Mouse (Mus musculus): ENCODE measurements at regions not wholly inside any gene's neighbourhood (a gene's known extent, or its start where the extent isn't known, plus 50 kb on each side); places are given as distances from the start of the nearest gene placed in this dataset.

DNA sequence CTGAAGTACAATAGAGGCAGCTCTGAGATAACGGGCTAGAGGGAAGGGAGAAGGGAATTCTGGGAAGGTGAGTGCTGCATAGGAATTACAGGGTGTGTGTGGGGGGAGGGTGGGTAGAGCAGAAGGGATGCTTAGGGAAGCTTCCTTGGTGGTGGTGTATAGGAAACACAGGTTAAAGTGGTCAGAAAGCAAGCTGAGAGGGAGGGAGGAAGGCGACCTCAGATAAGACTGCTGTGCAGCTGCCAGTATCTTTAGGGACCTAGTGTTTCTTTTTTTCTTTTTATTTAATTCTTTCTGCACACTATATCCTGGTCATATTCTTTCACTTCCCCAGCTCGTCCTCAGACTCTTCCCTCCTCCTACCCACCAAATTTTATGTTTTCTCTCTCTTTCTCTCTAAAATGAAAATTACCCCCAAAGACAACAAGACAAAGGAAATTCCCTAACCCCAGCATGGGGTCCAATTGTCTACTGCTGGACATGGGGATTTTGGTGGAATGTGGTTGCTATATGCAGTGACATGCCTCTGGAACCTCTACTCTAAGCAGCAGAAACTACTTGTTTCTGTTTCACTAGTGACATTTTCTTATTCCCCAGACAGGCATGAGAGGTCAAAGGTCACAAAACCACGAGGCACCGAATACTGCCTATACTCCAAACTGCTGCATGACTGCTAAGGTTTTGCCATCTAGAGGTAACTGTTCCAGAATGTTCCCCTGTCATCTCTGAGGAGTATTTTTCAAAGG, 835.8 kb upstream of the Lrrc6 start:
- no peaks in the 10 kb centered on the region for H3K36me3 ChIP-seq (ENCODE audit: control insufficient read depth, insufficient read depth, low read length)
- no peaks in the 10 kb centered on the region for H3K4me1 ChIP-seq (ENCODE audit: control insufficient read depth, insufficient read depth, low read length)
- H3K9me3 ChIP-seq (ENCODE audit: control insufficient read depth, low read length): no peaks in the 10 kb centered on the region
- no peak overlapping the region for H3K27ac ChIP-seq (ENCODE audit: low read length)
- no peak overlapping the region for H3K4me2 ChIP-seq (ENCODE audit: low read depth, low read length)
- 0 out of 2 replicates have a peak, but pooled peaks have one; percentile 46 for ATAC-seq
- H3K27me3 ChIP-seq (replicated peaks; ENCODE audit: control insufficient read depth, insufficient read depth, low read length): no peaks in the 10 kb centered on the region
- no peak overlapping the region for H3K4me3 ChIP-seq (ENCODE audit: low read length)
- no peak overlapping the region for H3K9ac ChIP-seq (ENCODE audit: low read depth, low read length)
- WGBS: 56% methylated on average over 5 of the region's 5 CpGs

DNA sequence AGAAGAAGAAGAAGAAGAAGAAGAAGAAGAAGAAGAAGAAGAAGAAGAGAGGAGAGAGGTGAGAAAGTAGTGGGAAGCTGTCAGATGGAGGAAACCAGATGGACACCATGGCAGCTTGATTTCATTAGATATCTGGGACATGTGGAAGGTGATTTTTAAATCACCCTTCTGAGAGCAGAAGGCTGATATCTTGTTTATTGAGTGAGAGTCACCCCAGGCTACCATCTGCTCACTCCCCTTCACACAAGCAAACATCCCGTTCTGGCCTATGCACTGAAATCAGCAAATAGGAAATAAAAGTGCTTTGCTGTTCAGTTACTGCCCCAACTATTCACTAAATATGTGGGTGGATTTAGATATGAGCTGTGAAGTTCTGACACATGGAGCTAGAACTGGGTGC, 831.8 kb upstream of the Lrrc6 start:
- Histone ChIP-seq H3K4me1 (ENCODE audit: control insufficient read depth, insufficient read depth, low read length) (no peaks in the 10 kb centered on the region), H3K27me3 (replicated peaks; ENCODE audit: control insufficient read depth, insufficient read depth, low read length) (no peaks in the 10 kb centered on the region), H3K4me2 (ENCODE audit: low read depth, low read length) (no peak overlapping the region), H3K9ac (ENCODE audit: low read depth, low read length) (no peak overlapping the region), H3K4me3 (ENCODE audit: low read length) (no peak overlapping the region), H3K9me3 (ENCODE audit: control insufficient read depth, low read length) (no peaks in the 10 kb centered on the region), H3K36me3 (ENCODE audit: control insufficient read depth, insufficient read depth, low read length) (no peaks in the 10 kb centered on the region), H3K27ac (ENCODE audit: low read length) (no peak overlapping the region)
- WGBS: 61% methylated on average over 1 of the region's 1 CpGs
- ATAC-seq: no peak

DNA sequence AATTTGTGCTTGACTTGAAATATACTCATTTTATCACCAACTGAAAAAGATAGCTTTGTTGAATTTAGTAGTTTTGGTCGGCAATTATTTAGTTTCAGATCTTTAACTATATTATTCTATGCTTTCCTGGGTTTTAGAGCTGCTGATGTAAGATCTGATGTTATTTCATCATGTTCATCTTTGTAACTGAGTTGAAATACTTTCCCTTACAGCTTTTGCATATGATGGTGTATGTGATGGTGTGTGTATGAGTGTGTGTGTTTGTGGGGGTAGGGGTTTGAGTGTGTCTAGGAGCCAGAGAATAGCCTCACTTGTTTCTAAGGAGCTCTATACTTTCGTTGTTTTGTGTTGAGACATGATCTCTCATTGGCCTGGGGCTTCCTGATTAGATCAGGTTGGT, 819.6 kb upstream of the Lrrc6 start:
- H3K9ac ChIP-seq (ENCODE audit: low read depth, low read length): no peak overlapping the region
- 81% methylated on average over 2 of the region's 2 CpGs for WGBS
- no peak for ATAC-seq

DNA sequence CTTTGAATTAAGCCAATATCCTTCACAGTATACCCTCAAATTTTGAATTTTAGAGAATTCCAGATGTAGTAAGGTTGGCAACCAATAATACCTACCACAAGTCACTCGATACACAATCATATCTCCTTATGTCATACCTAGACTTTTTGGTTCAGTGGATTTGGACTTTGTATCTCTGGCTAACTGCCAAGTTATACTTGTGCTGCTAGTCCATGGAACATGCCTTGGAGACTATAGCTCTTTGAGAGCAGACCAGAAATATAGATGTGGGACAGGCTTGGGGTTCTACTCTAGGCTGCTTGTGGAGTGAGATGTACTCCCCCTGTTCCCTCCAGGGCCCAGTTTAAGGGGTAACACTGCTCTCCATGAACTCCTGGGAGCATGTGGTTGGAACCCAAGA, 814.5 kb upstream of the Lrrc6 start:
- no peaks in the 10 kb centered on the region for H3K9me3 ChIP-seq (ENCODE audit: control insufficient read depth, low read length)
- no peak overlapping the region for H3K4me2 ChIP-seq (ENCODE audit: low read depth, low read length)
- 77% methylated on average over 1 of the region's 1 CpGs for WGBS
- no peak overlapping the region for H3K4me3 ChIP-seq (ENCODE audit: low read length)
- no peaks in the 10 kb centered on the region for H3K27me3 ChIP-seq (replicated peaks; ENCODE audit: control insufficient read depth, insufficient read depth, low read length)
- no peaks in the 10 kb centered on the region for H3K36me3 ChIP-seq (ENCODE audit: control insufficient read depth, insufficient read depth, low read length)
- H3K27ac ChIP-seq (ENCODE audit: low read length): no peak overlapping the region
- no peaks in the 10 kb centered on the region for H3K4me1 ChIP-seq (ENCODE audit: control insufficient read depth, insufficient read depth, low read length)
- H3K9ac ChIP-seq (ENCODE audit: low read depth, low read length): no peak overlapping the region
- peak; percentile 65 for ATAC-seq

More for the DNA sequence above, 819.6 kb upstream of the Lrrc6 start:
- H3K27ac ChIP-seq (ENCODE audit: low read length): no peak overlapping the region
- H3K9me3 ChIP-seq (ENCODE audit: control insufficient read depth, low read length): no peaks in the 10 kb centered on the region
- no peaks in the 10 kb centered on the region for H3K27me3 ChIP-seq (replicated peaks; ENCODE audit: control insufficient read depth, insufficient read depth, low read length)
- no peak overlapping the region for H3K4me2 ChIP-seq (ENCODE audit: low read depth, low read length)
- no peaks in the 10 kb centered on the region for H3K36me3 ChIP-seq (ENCODE audit: control insufficient read depth, insufficient read depth, low read length)
- no peaks in the 10 kb centered on the region for H3K4me1 ChIP-seq (ENCODE audit: control insufficient read depth, insufficient read depth, low read length)
- no peak overlapping the region for H3K4me3 ChIP-seq (ENCODE audit: low read length)

DNA sequence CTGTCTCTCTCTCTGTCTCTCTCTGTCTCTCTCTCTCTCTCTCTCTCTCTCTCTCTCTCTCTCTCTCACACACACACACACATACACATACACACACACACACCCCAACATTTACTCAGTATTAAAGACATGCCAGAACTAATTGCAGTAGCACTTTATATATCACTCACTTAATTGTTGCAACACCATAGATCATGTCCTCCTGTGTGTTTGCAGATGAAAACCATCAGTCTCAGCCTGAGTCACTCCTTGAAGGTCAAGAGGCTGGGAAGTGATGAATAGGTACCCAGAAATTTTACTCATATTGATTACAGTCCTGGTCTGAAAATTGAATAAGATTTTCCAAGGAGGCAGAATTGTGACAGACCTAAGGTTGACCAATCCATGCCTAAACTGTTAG, 812.9 kb upstream of the Lrrc6 start:
- ATAC-seq: no peak
- no peaks in the 10 kb centered on the region for H3K4me1 ChIP-seq (ENCODE audit: control insufficient read depth, insufficient read depth, low read length)
- H3K27ac ChIP-seq (ENCODE audit: low read length): no peak overlapping the region
- no peak overlapping the region for H3K9ac ChIP-seq (ENCODE audit: low read depth, low read length)
- no peaks in the 10 kb centered on the region for H3K27me3 ChIP-seq (replicated peaks; ENCODE audit: control insufficient read depth, insufficient read depth, low read length)
- H3K9me3 ChIP-seq (ENCODE audit: control insufficient read depth, low read length): no peaks in the 10 kb centered on the region
- no peaks in the 10 kb centered on the region for H3K36me3 ChIP-seq (ENCODE audit: control insufficient read depth, insufficient read depth, low read length)
- no peak overlapping the region for H3K4me2 ChIP-seq (ENCODE audit: low read depth, low read length)
- no peak overlapping the region for H3K4me3 ChIP-seq (ENCODE audit: low read length)

DNA sequence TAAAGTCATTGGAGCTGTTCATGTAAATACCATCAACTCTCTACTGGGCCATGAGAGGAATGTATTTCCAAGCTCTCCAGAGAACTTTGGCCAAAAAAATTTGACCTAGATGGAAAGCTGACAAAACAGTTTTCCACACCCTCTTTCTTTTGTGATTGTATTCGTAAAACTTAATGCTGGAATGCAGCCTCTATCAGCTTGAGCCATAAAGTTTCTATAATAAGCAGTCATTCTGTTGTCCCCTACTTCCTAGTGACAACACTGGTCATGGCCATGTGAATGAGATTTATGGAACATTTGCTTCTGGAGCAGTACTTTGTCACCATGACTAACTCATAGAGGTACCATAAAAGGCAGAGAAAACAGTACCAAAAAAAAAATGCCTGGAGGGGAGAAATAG, 805.0 kb upstream of the Lrrc6 start:
- Histone ChIP-seq H3K9ac (ENCODE audit: low read depth, low read length) (no peak overlapping the region), H3K36me3 (ENCODE audit: control insufficient read depth, insufficient read depth, low read length) (no peaks in the 10 kb centered on the region), H3K9me3 (ENCODE audit: control insufficient read depth, low read length) (no peaks in the 10 kb centered on the region), H3K4me1 (ENCODE audit: control insufficient read depth, insufficient read depth, low read length) (no peaks in the 10 kb centered on the region), H3K4me3 (ENCODE audit: low read length) (no peak overlapping the region), H3K27me3 (replicated peaks; ENCODE audit: control insufficient read depth, insufficient read depth, low read length) (no peaks in the 10 kb centered on the region), H3K27ac (ENCODE audit: low read length) (no peak overlapping the region), H3K4me2 (ENCODE audit: low read depth, low read length) (no peak overlapping the region)
- peak; percentile 56 for ATAC-seq
- WGBS: 32% methylated on average over 1 of the region's 1 CpGs

DNA sequence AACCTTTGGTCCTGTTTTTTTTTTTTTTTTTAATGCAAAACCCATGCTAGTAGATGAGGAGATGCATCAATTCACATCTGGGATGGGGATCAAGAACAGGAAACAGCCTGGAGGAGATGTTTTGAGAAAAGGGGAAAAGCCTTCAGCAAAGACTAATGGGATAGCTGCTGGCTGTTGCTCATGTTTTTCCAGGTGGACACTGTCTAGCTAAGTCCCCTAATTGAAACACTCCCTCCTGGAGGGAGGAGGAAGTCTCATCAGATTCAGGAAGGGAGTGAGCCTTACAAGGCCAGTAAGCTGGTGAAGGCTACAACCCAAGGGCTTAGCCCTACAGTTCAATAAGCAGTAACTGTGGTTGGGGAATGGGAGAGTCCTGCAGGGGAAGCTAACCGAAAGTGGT, 803.1 kb upstream of the Lrrc6 start:
- no peak for ATAC-seq
- H3K4me3 ChIP-seq (ENCODE audit: low read length): no peak overlapping the region
- H3K4me1 ChIP-seq (ENCODE audit: control insufficient read depth, insufficient read depth, low read length): no peaks in the 10 kb centered on the region
- H3K9me3 ChIP-seq (ENCODE audit: control insufficient read depth, low read length): no peaks in the 10 kb centered on the region
- no peaks in the 10 kb centered on the region for H3K27me3 ChIP-seq (replicated peaks; ENCODE audit: control insufficient read depth, insufficient read depth, low read length)
- WGBS: 62% methylated on average over 1 of the region's 1 CpGs
- no peak overlapping the region for H3K9ac ChIP-seq (ENCODE audit: low read depth, low read length)
- H3K36me3 ChIP-seq (ENCODE audit: control insufficient read depth, insufficient read depth, low read length): no peaks in the 10 kb centered on the region
- no peak overlapping the region for H3K4me2 ChIP-seq (ENCODE audit: low read depth, low read length)
- H3K27ac ChIP-seq (ENCODE audit: low read length): no peak overlapping the region

DNA sequence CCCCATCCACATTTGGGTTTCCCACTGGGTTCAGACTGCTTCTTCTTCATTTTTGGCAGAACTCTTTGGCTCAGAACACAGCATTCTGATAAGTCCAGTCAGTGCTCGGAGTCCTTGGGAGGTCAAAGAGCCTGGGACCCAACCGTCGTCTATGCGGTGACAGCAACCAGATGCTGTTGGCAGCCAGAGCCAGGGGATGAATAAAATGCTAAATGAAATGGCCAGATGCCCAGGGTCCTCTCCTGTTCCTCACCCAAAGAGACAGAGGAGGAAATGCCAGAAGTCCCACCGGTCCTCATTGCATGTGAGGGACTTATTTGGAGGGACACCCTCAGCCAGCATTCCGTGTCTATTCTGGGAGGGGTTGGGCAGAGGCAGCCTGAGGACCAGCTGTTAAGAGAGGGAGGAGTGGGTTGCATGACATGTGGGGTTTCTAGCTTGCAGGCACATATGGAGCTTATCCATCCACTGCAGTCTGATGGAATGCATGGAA, 801.2 kb upstream of the Lrrc6 start:
- peak; percentile 79 for ATAC-seq
- no peak overlapping the region for H3K4me2 ChIP-seq (ENCODE audit: low read depth, low read length)

DNA sequence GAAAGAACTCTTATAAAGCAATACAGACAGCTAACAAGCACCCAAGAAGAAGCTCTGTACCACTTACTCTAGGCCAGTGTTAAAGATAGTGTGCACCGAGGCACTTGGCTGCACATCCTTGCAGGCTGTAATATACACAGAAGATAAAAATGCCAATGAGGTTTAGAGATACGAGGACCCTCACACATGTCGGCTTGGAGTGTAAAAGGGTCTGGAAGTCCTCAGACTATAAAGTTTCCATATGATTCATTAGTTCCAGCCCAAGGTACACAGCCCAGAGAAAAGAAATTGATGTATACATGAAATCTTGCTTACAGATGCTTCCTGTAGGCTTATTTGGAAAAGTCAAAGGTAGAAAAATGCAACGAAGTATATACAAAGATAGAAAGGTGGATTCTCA, 800.3 kb upstream of the Lrrc6 start:
- Histone ChIP-seq H3K4me1 (ENCODE audit: control insufficient read depth, insufficient read depth, low read length) (no peaks in the 10 kb centered on the region), H3K27me3 (replicated peaks; ENCODE audit: control insufficient read depth, insufficient read depth, low read length) (no peaks in the 10 kb centered on the region), H3K27ac (ENCODE audit: low read length) (no peak overlapping the region), H3K4me3 (ENCODE audit: low read length) (no peak overlapping the region), H3K4me2 (ENCODE audit: low read depth, low read length) (no peak overlapping the region), H3K9me3 (ENCODE audit: control insufficient read depth, low read length) (no peaks in the 10 kb centered on the region), H3K36me3 (ENCODE audit: control insufficient read depth, insufficient read depth, low read length) (no peaks in the 10 kb centered on the region), H3K9ac (ENCODE audit: low read depth, low read length) (no peak overlapping the region)
- no peak for ATAC-seq
- WGBS: 47% methylated on average over 4 of the region's 4 CpGs

More for the DNA sequence above, 801.2 kb upstream of the Lrrc6 start:
- peak overlapping the region; percentile 38 for H3K27ac ChIP-seq (ENCODE audit: low read length)
- no peak overlapping the region for H3K9ac ChIP-seq (ENCODE audit: low read depth, low read length)
- H3K36me3 ChIP-seq (ENCODE audit: control insufficient read depth, insufficient read depth, low read length): no peaks in the 10 kb centered on the region
- H3K27me3 ChIP-seq (replicated peaks; ENCODE audit: control insufficient read depth, insufficient read depth, low read length): no peaks in the 10 kb centered on the region
- WGBS: 62% methylated on average over 6 of the region's 6 CpGs
- no peaks in the 10 kb centered on the region for H3K4me1 ChIP-seq (ENCODE audit: control insufficient read depth, insufficient read depth, low read length)
- no peak overlapping the region for H3K4me3 ChIP-seq (ENCODE audit: low read length)
- no peaks in the 10 kb centered on the region for H3K9me3 ChIP-seq (ENCODE audit: control insufficient read depth, low read length)

DNA sequence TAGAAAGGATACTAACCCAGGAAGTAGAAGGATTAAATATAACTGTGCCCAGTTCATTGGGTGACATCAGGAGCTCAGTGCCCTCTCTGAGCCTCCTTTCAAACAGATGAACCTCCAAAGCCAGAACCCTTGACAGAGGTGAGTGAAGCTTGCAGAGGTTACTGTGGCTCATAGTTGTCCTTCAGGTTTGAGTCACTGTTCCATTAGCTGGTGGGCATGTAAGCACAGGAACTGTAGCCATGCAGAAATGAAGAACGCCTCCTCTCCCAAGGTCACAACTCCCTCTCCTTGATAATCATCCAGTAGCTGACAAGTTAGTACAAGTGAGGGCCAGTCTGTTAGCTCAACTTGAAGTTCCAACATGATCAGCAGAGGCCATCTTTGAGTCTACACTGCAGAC, 794.1 kb upstream of the Lrrc6 start:
- Histone ChIP-seq H3K27ac (ENCODE audit: low read length) (no peak overlapping the region), H3K9me3 (ENCODE audit: control insufficient read depth, low read length) (no peaks in the 10 kb centered on the region), H3K9ac (ENCODE audit: low read depth, low read length) (no peak overlapping the region), H3K4me1 (ENCODE audit: control insufficient read depth, insufficient read depth, low read length) (no peaks in the 10 kb centered on the region), H3K4me2 (ENCODE audit: low read depth, low read length) (no peak overlapping the region), H3K36me3 (ENCODE audit: control insufficient read depth, insufficient read depth, low read length) (no peaks in the 10 kb centered on the region), H3K4me3 (ENCODE audit: low read length) (no peak overlapping the region), H3K27me3 (replicated peaks; ENCODE audit: control insufficient read depth, insufficient read depth, low read length) (no peaks in the 10 kb centered on the region)
- WGBS: 93% methylated on average over 1 of the region's 1 CpGs
- ATAC-seq: no peak
